Comparison of ENCODE assay signal across 8 mouse cellular contexts in the genomic region with DNA sequence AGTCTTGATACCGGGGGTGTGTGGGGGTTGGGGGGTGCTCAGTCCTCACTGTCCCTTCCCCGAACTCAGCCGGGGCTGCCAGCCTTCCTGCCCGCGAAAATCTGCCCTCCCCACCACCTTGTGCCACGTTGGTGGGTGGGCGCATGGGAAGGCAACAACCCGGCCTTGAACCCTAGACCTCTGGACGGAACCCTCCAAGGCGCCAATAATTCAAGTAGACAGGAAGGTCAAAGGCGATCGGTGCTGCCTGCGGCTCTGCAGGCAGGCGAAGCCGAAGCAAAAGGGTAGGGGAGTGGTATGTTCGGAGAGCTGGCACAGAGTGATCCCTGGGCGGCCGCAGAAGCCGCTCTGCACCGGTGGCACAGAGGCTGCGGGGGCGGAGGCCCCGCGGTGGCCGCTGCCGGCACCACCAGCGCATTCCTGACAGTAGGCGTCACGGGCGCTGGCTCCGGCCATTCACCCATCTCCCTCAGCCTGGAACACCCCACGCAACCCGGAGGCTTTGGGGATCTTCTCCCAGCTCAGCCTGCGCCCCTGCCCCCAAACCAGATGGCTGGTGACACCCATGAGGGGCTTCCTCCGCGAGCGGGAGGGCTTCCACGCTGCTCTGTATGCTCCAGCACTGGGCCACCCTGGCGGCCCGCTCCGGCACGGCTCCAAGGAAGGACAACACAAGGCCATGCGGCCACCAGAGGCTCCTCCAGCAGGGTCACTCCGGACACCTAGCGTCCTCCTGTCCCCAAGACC. TPM values are rescaled to one million over a fixed set of nuclear protein-coding genes. Genes with fewer than 3 reads are reported as not detected.
A peak's percentile ranks its signal among the peaks of the same experiment; 100 is the strongest.
DNase-seq lines count a peak whose midpoint lies in the region; ATAC-seq and TF ChIP-seq lines count a peak whose summit lies in the region.

No protein-coding gene starts in this region.

- no peaks in the 10 kb centered on the region for H3K27me3 ChIP-seq in C2C12 (ENCODE audit: control insufficient read depth, insufficient read depth, insufficient read length)
- no peaks in the 10 kb centered on the region for H3K27me3 ChIP-seq in forebrain, embryonic 14.5 days (replicated peaks; ENCODE audit: control insufficient read depth, insufficient read depth, low read length)
- H3K27me3 ChIP-seq in heart, embryonic 16.5 days (ENCODE audit: control insufficient read depth, insufficient read depth, low read length) = no peaks in the 10 kb centered on the region; the same call in 1 of the 2 replicates
- H3K27me3 ChIP-seq in liver, embryonic 14.5 days (ENCODE audit: control insufficient read depth, insufficient read depth, low read length) = peaks cover 21% of the 10 kb centered on the region
- no peaks in the 10 kb centered on the region for H3K27me3 ChIP-seq in stomach, embryonic 16.5 days (ENCODE audit: control insufficient read depth, insufficient read depth, low read length)

- H3K36me3 ChIP-seq in C2C12 (ENCODE audit: control insufficient read depth, insufficient read depth) = peaks cover 34% of the 10 kb centered on the region
- H3K36me3 ChIP-seq in forebrain, embryonic 14.5 days (ENCODE audit: control insufficient read depth, insufficient read depth, low read length) = 0 out of 2 replicates have a peak, but pooled peaks cover 7% of the 10 kb centered on the region
- no peaks in the 10 kb centered on the region; the same call in 1 of the 2 replicates for H3K36me3 ChIP-seq in heart, embryonic 16.5 days (ENCODE audit: control insufficient read depth, insufficient read depth)
- no peaks in the 10 kb centered on the region for H3K36me3 ChIP-seq in liver, embryonic 14.5 days (replicated peaks; ENCODE audit: control insufficient read depth, insufficient read depth, low read depth)
- H3K36me3 ChIP-seq in stomach, embryonic 16.5 days (ENCODE audit: control insufficient read depth, insufficient read depth, low read length) = no peaks in the 10 kb centered on the region

- H3K4me2 ChIP-seq in forebrain, embryonic 14.5 days (ENCODE audit: low read length) = peak overlapping the region; percentile 74
- H3K4me2 ChIP-seq in heart, embryonic 16.5 days (ENCODE audit: low read depth, low read length) = peak overlapping the region; percentile 76
- H3K4me2 ChIP-seq in liver, embryonic 14.5 days (ENCODE audit: low read depth) = peak overlapping the region; percentile 31
- H3K4me2 ChIP-seq in stomach, embryonic 16.5 days (ENCODE audit: low read depth, low read length) = peak overlapping the region; percentile 62

- peaks cover 61% of the 10 kb centered on the region for H3K79me3 ChIP-seq in C2C12 (ENCODE audit: low read depth)

- TF ChIP-seq EP300 in liver, embryonic 14.5 days (IDR thresholded peaks at IDR 0.05; ENCODE audit: low read depth) = no peak

- WGBS in forebrain, embryonic 14.5 days = 1% methylated on average over 44 of the region's 45 CpGs
- under 1% methylated on average over 45 of the region's 45 CpGs for WGBS in heart, embryonic 16.5 days
- WGBS in liver, embryonic 14.5 days (ENCODE audit: insufficient replicate concordance) = under 1% methylated on average over 44 of the region's 45 CpGs
- WGBS in stomach, embryonic 16.5 days = under 1% methylated on average over 45 of the region's 45 CpGs

- H3K4me3 ChIP-seq in C2C12 (ENCODE audit: insufficient read depth, poor library complexity, severe bottlenecking) = peak overlapping the region; percentile 97
- H3K4me3 ChIP-seq in brown adipose tissue, adult 24 weeks (ENCODE audit: insufficient read depth, low read depth, low read length) = peak overlapping the region; percentile 83
- H3K4me3 ChIP-seq in forebrain, embryonic 14.5 days (ENCODE audit: low read depth, low read length) = peak overlapping the region; percentile 91
- peak overlapping the region; percentile 63 for H3K4me3 ChIP-seq in heart, embryonic 16.5 days (ENCODE audit: low read length)
- H3K4me3 ChIP-seq in liver, embryonic 14.5 days (ENCODE audit: insufficient read depth in 1 of 2, low read depth in 2 of 2, low read length in 2 of 2) = peak overlapping the region; percentile 56 to 77
- peak overlapping the region; percentile 84 for H3K4me3 ChIP-seq in stomach, embryonic 16.5 days (replicated peaks; ENCODE audit: low read length)

- H3K79me2 ChIP-seq in C2C12 (ENCODE audit: control insufficient read depth, insufficient read depth) = peaks cover 65% of the 10 kb centered on the region

- H3K4me1 ChIP-seq in brown adipose tissue, adult 24 weeks (ENCODE audit: control insufficient read depth, insufficient read depth, insufficient read length, low read length) = peaks cover 9% of the 10 kb centered on the region
- H3K4me1 ChIP-seq in forebrain, embryonic 14.5 days (ENCODE audit: control insufficient read depth, insufficient read depth, low read length) = peaks cover 28% of the 10 kb centered on the region
- peaks cover 30% of the 10 kb centered on the region for H3K4me1 ChIP-seq in heart, embryonic 16.5 days (ENCODE audit: control insufficient read depth, insufficient read depth, low read length)
- peaks cover 0 to 5% of the 10 kb centered on the region in 2 experiments; a peak in 2 of 4 replicates for H3K4me1 ChIP-seq in liver, embryonic 14.5 days (replicated peaks; ENCODE audit: control insufficient read depth in 2 of 2, insufficient read depth in 2 of 2, low read length in 1 of 2)
- peaks cover 18% of the 10 kb centered on the region for H3K4me1 ChIP-seq in stomach, embryonic 16.5 days (ENCODE audit: control insufficient read depth, insufficient read depth, low read length)

- peak; percentile 71 for DNase-seq in forebrain, embryonic 14.5 days (ENCODE audit: low spot score)
- peak; percentile 81 to 91 for DNase-seq in kidney, postnatal 25 days
- DNase-seq in liver, embryonic 14.5 days (ENCODE audit: low read depth in 3 of 3, low spot score in 3 of 3) = no peak
- peak; percentile 2 to 6 for DNase-seq in natural killer cell, adult 2 months (ENCODE audit: low spot score in 2 of 2)

- H3K9ac ChIP-seq in forebrain, embryonic 14.5 days (ENCODE audit: low read length) = peak overlapping the region; percentile 98
- peak overlapping the region; percentile 86 for H3K9ac ChIP-seq in heart, embryonic 16.5 days (ENCODE audit: low read length)
- peak overlapping the region; percentile 55 for H3K9ac ChIP-seq in liver, embryonic 14.5 days (replicated peaks)
- H3K9ac ChIP-seq in stomach, embryonic 16.5 days (ENCODE audit: low read length) = peak overlapping the region; percentile 92

- peak overlapping the region; percentile 91 for H3ac ChIP-seq in C2C12 (ENCODE audit: control insufficient read depth, insufficient read length, low read depth)

- peak; percentile 37 for ATAC-seq in forebrain, embryonic 14.5 days
- peak; percentile 78 for ATAC-seq in heart, embryonic 16.5 days (replicated peaks; ENCODE audit: extremely low read depth, insufficient read depth, low FRiP score)
- ATAC-seq in liver, embryonic 14.5 days (ENCODE audit: insufficient read depth) = peak; percentile 55
- ATAC-seq in stomach, embryonic 16.5 days (ENCODE audit: insufficient read depth, low FRiP score) = peak; percentile 65

- H3K27ac ChIP-seq in brown adipose tissue, adult 24 weeks (replicated peaks; ENCODE audit: low read depth, low read length) = peak overlapping the region; percentile 82
- H3K27ac ChIP-seq in forebrain, embryonic 14.5 days (ENCODE audit: low read depth, low read length) = peak overlapping the region; percentile 94
- peak overlapping the region; percentile 96 for H3K27ac ChIP-seq in heart, embryonic 16.5 days (ENCODE audit: low read length)
- no peak overlapping the region for H3K27ac ChIP-seq in liver, embryonic 14.5 days
- H3K27ac ChIP-seq in stomach, embryonic 16.5 days (ENCODE audit: low read length) = peak overlapping the region; percentile 97

- H3K9me3 ChIP-seq in forebrain, embryonic 14.5 days (replicated peaks; ENCODE audit: control insufficient read depth, low read length) = no peaks in the 10 kb centered on the region
- H3K9me3 ChIP-seq in heart, embryonic 16.5 days (replicated peaks; ENCODE audit: control insufficient read depth, low read length) = no peaks in the 10 kb centered on the region
- no peaks in the 10 kb centered on the region for H3K9me3 ChIP-seq in liver, embryonic 14.5 days (ENCODE audit: control insufficient read depth, low read length)
- no peaks in the 10 kb centered on the region for H3K9me3 ChIP-seq in stomach, embryonic 16.5 days (replicated peaks; ENCODE audit: control insufficient read depth, low read length)

- peak; percentile 41 for TF ChIP-seq CTCF in C2C12 (IDR thresholded peaks at IDR 0.05; ENCODE audit: control insufficient read depth, insufficient read depth, insufficient read length)
- TF ChIP-seq CTCF in liver, embryonic 14.5 days (IDR thresholded peaks at IDR 0.05; ENCODE audit: low read depth) = peak; percentile 28; the same call in 1 of the 2 replicates

TF ChIP-seq in C2C12, 6 proteins besides CTCF, POLR2A, EP300 and RAD21:
- TF ChIP-seq MAX (IDR thresholded peaks at IDR 0.05) (peak; percentile 8), CEBPB (IDR thresholded peaks at IDR 0.05; ENCODE audit: low read depth) (no peak)

RNA-seq across cellular contexts. Expression of gene Rnd3, which starts 1.4 kb away (rescaled TPM):
- 8.5 TPM for polyA plus RNA-seq in C2C12 (2012; fragmentation: generic; extraction: Trizol)
- polyA plus RNA-seq in brown adipose tissue, adult 24 weeks (2012; ENCODE audit: insufficient read depth, insufficient read length, missing spikeins) = 6.6 and 9.0 TPM in 2 replicates
- polyA plus RNA-seq in forebrain, embryonic 14.5 days (2014; fragmentation: Nextera tagmentation; extraction: Ambion mirVana) = 191 and 206 TPM in 2 replicates
- 27.3 and 31.5 TPM in 2 replicates for polyA plus RNA-seq in heart, embryonic 16.5 days (2015; fragmentation: Nextera tagmentation; extraction: Ambion mirVana)
- 3.4 and 4.8 TPM in 2 replicates for polyA plus RNA-seq in liver, embryonic 14.5 days (2012; rRNA removed)
- polyA plus RNA-seq in liver, embryonic 14.5 days (2014; fragmentation: Nextera tagmentation; extraction: Ambion mirVana) = 11.7 and 13.0 TPM in 2 replicates
- 68.8 and 70.5 TPM in 2 replicates for polyA plus RNA-seq in stomach, embryonic 16.5 days (2015; fragmentation: Nextera tagmentation; extraction: Ambion mirVana)

Comparison
In these comparisons a context has a peak if more than half of its experiments do, and no peak if none do; other contexts are left out.
1. DNase-seq: peak in forebrain, embryonic 14.5 days (single experiment), kidney, postnatal 25 days (2 of 2) and natural killer cell, adult 2 months (2 of 2); none in liver, embryonic 14.5 days (0 of 3).
2. Peak in every context shown above with its lines, with median percentiles within 50 percentile points of each other: H3K4me3 ChIP-seq, ATAC-seq, H3K4me2 ChIP-seq and H3K9ac ChIP-seq.